Mouse (Mus musculus) frontal cortex, postnatal 14 days (tissue): Measurements from ENCODE around the gene Dkk3.

ENCODE experiments used
- DNase-seq, 2 experiments: peaks; one replicate each; pipeline ENCODE4 v3.0.0; 2022; ENCODE audit warnings: low spot score in 2 of 2

Gene Dkk3

GRCm38 (mm10) chr7:112158942-112159341, at the start of gene Dkk3:
Dkk3 (minus strand) TSS chr7:112159057.
- DNase-seq, result peak in 1 of 2 experiments; percentile 45

GRCm38 (mm10) chr7:112207717-112208116, 48.9 kb upstream of the Dkk3 start:
- no peak for DNase-seq

- DNase-seq, result no peak
Observed at GRCm38 (mm10) chr7:112205513-112205912, 46.7 kb upstream of the Dkk3 start.

- DNase-seq, result no peak
Observed at GRCm38 (mm10) chr7:112204380-112204963, 45.6 kb upstream of the Dkk3 start.

- no peak for DNase-seq
Observed at GRCm38 (mm10) chr7:112203937-112204336, 45.1 kb upstream of the Dkk3 start.

- DNase-seq, result no peak
Observed at GRCm38 (mm10) chr7:112202843-112203242, 44.0 kb upstream of the Dkk3 start.

- no peak for DNase-seq
Observed at GRCm38 (mm10) chr7:112202194-112202593, 43.3 kb upstream of the Dkk3 start.

- no peak for DNase-seq
Observed at GRCm38 (mm10) chr7:112200761-112201160, 41.9 kb upstream of the Dkk3 start.

- DNase-seq, result no peak
Observed at GRCm38 (mm10) chr7:112199343-112199742, 40.5 kb upstream of the Dkk3 start.

- no peak for DNase-seq
Observed at GRCm38 (mm10) chr7:112197461-112197860, 38.6 kb upstream of the Dkk3 start.

GRCm38 (mm10) chr7:112194286-112194685, 35.4 kb upstream of the Dkk3 start:
- DNase-seq, result no peak

- no peak for DNase-seq
Observed at GRCm38 (mm10) chr7:112192778-112193177, 33.9 kb upstream of the Dkk3 start.

- DNase-seq, result no peak
Observed at GRCm38 (mm10) chr7:112192237-112192636, 33.4 kb upstream of the Dkk3 start.

- no peak for DNase-seq
Observed at GRCm38 (mm10) chr7:112187536-112188459, 28.9 kb upstream of the Dkk3 start.

GRCm38 (mm10) chr7:112186871-112187270, 28.0 kb upstream of the Dkk3 start:
- DNase-seq, result no peak

GRCm38 (mm10) chr7:112185226-112185745, 26.4 kb upstream of the Dkk3 start:
- no peak for DNase-seq

- DNase-seq, result no peak
Observed at GRCm38 (mm10) chr7:112184519-112185225, 25.8 kb upstream of the Dkk3 start.

GRCm38 (mm10) chr7:112183258-112183841, 24.5 kb upstream of the Dkk3 start:
- peak; percentile 89 for DNase-seq

- DNase-seq, result peak; percentile 77
Observed at GRCm38 (mm10) chr7:112180235-112180705, 21.4 kb upstream of the Dkk3 start.

- DNase-seq, result no peak
Observed at GRCm38 (mm10) chr7:112176627-112177026, 17.8 kb upstream of the Dkk3 start.

- DNase-seq, result no peak
Observed at GRCm38 (mm10) chr7:112172669-112173068, 13.8 kb upstream of the Dkk3 start.
